Mouse (Mus musculus) c-Kit-positive CD71-positive TER-119-positive erythroid progenitor cells, embryonic 14.5 days (primary cell): Measurements from ENCODE around the gene Fdxacb1.

Experiments
- DNase-seq: peaks from one replicate; pipeline ENCODE4 v3.0.0-alpha.2; 2013; ENCODE audit warnings: low spot score

Fdxacb1 gene

GRCm38 (mm10) chr9:50768107-50769002, at the start of gene Fdxacb1:
Gene Fdxacb1 (plus strand): TSS chr9:50768236.
- DNase-seq = peak; percentile 96

GRCm38 (mm10) chr9:50718878-50719277, 49.2 kb upstream of the Fdxacb1 start:
- no peak for DNase-seq

- no peak for DNase-seq
Observed at GRCm38 (mm10) chr9:50721061-50721460, 47.0 kb upstream of the Fdxacb1 start.

- no peak for DNase-seq
Observed at GRCm38 (mm10) chr9:50722451-50722911, 45.6 kb upstream of the Fdxacb1 start.

- no peak for DNase-seq
Observed at GRCm38 (mm10) chr9:50723406-50723805, 44.6 kb upstream of the Fdxacb1 start.

DNA sequence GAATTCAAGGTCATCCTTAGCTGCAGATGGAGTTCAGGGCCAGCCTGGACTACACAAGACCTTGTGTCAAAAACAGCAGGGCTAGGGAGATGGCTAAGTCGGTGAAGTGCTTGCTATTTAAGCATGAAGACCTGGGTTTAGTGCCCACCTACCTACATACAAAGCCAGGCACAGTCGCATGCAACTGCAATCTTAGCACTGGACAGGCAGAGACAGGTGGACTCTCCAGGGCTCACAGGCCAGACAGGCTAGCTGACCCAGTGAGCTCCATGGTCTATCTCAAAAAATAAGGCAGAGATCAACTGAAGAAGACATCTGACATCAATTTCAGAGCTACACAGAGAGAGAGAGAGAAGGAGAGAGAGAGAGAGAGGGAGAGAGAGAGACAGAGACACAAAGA, 43.9 kb upstream of the Fdxacb1 start:
- no peak for DNase-seq

DNA sequence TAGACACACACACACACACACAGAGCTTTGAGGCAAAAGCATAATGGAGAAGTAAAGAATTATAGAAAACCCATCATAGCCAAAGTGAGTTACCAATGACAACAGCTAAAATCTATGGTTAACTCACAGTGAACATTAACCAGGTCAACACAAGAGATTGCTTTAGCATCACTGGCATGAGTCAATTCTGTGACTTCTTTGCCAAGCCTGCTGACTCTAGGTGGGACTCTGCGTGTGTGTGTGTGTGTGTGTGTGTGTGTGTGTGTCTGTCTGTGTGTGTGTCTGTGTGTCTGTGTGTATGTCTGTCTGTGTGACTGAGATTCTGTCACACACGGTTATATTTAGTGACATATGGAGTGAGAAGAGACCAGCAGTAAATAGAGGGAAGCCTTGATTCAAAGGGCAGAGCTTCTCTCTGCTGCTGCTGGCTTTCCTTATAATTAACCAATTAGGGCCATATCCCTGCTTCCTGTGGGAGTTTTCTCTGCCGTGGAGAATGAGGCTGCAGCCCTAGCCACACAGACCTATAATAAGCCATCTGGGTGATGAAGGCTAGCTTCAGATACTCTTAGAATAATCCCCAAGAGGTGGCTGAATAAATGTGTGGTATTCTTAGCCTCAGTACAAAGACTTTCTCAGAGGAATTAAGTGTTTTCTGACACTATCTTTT, 43.2 kb upstream of the Fdxacb1 start:
- no peak for DNase-seq

DNA sequence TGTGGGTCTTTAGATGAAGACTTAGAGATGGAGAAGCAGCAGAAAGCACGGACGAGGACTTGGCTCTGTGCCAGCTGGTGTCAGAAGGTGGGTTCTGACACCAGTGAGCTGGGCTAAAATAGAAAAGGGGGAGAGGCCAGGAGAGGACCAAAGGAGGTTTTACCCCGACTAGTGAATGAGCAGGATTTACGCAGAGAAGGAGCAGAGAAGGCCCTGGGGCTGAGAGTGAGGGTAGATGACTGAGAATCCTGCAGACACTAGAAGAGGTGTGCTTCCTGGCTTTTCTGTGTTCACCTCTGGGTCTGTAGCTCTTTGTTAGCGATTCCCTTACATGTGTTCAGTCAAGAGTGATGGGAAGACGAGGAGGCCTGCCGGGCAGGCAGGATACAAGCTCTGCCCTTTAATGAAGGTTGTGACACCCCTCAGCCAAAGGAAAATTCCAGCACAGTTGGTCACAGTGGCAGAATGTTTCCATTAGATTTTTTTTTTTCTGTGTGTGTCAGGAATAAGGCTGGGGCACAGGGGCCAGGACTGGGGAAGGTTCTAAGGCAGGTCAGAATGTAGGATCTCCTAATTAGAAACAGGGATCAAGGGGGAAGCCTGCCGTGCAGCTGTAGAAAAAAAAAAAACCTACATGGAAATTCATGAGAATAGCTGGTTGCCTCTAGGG, 42.0 kb upstream of the Fdxacb1 start:
- no peak for DNase-seq

GRCm38 (mm10) chr9:50727171-50727924, 40.7 kb upstream of the Fdxacb1 start:
- no peak for DNase-seq

- DNase-seq = no peak
Observed at GRCm38 (mm10) chr9:50727925-50728651, 39.9 kb upstream of the Fdxacb1 start.

GRCm38 (mm10) chr9:50729600-50729999, 38.4 kb upstream of the Fdxacb1 start:
- no peak for DNase-seq

DNA sequence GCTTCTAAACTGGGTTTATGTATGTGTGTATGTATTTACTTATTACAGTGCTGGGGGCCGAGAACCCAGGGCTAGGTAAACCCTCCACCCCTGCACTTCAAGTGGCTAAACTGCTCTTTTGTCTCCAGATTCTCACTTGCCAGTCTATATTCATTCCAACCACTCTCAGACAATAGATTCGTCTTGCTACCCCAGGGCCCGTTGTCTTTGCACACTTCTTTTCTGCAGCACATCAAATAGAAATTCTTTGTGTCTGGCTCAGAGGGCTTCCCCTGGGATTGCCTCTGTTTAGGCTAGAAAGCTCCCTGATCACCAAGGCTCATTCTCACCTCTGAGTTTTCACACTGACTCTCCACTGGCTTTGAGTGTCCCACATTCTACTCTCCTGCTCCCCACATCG, 35.5 kb upstream of the Fdxacb1 start:
- DNase-seq = no peak

DNA sequence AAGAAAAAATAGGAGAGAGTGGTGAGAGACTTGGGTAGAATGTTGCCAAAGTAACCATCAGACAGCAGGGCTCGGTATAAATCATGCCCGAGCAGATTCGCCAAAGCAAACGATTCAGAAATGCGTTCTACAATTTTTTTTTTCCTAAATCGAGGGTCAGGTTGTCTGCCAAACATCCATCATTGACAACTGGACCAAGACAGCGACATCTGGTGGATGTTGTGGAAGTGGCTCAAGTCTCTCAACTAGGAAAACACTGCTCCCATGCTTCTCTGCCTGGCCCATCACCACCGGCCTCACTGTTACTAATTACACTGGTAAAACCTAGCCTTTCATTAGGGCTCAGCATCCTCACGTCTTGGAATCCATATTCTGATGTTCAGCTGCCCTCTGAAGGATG, 33.0 kb upstream of the Fdxacb1 start:
- DNase-seq = peak; percentile 26

DNA sequence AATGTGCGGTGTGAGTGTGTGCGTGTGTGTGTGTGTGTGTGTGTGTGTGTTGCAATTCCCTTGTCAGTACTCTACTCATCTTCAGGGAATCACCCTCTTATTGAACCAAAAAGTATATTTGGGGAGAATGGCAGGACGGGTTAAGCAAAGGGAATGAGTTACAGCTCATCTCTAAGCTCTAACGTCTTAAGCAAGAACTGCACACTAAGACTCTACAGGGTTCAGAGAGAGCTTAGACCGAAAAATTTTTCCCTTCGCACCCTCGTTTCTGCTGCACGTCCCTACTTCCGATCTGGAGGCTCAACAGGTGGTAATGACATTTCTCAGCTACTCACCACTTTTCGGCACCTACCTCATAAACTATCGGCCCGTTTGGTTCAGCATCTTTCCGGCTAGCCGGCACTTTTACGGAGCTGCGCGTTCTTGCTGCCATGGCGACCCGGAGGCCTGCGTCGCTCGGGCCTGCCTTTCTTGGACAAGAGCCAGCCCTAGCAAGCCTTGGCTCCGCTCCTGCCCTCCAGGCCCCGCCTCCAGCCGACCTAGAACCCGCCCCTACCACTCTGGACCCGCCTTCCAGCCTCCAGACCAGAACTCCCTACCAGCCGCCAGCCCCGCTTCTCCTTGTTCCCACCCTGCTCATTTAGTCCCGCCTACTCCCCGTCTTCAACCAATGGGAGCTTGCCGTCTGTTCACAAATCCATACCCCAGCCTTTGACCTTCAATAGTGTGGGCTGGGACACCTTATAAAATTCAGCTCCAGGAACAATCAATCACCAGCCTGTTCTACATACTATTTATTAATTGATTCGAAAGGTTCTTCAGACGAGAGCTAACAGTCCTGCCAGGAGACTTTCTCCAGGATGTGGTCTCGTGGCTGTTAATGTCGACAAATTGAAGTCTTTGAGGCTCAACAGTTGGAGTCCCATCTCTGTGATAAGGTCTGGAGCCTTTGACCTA, 28.8 kb upstream of the Fdxacb1 start, which contains the start of gene Dixdc1:
Gene Dixdc1 (minus strand): TSS at position 604 of the 957 bp plus-strand sequence.
- peak; percentile 80 for DNase-seq

GRCm38 (mm10) chr9:50740867-50741784, 26.9 kb upstream of the Fdxacb1 start:
- DNase-seq = no peak

DNA sequence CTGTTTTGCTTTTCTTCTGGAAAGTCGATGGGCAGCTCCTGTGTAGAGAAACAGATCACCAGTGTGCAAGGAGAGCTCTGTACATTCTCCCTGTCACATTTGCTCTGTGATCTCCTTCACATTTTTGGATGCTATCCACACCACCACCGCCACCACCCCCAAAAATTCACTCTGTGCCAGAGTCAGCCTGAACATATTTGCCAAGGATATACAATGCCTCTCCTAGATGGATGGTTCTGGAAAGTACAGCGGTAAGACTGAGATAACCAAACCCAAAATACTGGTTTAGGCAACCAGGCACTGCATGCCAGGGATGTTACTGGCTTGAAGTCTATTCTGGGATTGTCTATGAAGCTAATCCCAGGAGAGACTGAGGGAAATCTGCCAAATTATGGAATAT, 25.8 kb upstream of the Fdxacb1 start:
- no peak for DNase-seq

DNA sequence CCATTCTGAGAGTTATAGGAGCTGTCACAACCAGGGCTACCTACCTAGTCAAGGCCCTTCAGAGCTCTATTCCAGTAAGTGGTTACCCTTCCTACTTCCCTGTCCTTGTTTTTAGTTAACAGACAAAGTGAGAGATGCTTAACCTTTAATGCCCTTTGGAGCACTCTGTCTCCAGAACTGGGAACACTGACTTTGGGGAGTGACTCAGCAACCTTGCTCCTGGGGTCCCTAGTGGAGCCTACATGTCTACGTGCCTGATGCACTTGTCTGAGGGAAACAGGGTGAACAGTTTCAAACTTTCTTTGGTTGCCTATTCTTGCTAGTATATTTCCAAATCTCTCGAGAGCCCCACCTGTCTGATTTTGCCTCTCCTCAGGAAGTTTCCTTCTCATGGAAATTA, 25.3 kb upstream of the Fdxacb1 start:
- DNase-seq = no peak

DNA sequence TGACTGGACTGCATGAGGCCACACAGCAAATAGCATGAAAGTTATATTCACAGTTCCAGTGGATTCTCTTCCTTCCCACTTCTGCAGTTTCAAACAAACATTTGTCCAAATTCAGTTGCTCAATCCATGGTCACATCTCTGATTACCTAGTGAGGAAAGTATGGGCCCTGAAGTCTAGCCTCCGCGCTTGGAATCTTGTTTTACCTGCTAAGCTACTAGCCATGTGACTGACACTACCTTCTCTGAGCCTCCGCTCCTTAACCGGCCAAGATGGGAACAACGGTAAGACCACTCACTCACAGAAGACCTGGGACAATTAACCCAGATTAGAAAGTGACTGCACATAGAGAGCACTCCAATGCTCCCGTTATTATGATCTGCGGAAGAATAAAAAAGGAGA, 22.2 kb upstream of the Fdxacb1 start:
- no peak for DNase-seq

DNA sequence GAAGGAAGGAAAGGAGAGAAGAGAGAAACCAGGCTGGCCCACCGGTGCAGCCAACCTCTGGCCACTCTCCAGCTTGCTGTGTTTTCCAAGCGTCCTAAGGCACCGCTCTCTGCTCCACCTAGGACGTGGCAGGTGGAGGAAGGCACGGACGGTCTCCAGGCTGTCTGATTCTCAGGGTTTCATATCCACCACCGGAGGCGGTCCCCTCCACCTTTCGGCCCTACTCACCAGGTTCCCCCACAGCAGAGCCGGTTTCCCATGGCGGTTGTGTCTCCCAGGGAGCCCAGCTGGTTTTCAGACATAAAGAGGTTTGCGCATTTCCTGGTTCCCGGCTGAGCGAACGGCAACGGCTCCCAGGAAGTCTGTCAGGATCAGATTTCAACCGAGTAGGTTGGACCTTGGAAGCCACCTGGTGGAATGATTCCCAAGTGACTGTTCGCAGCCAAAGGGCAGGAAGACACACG, 21.8 kb upstream of the Fdxacb1 start, which contains the start of gene 2310030G06Rik:
Gene 2310030G06Rik (minus strand): TSS at position 323 of the 464 bp plus-strand sequence.
- DNase-seq = no peak
